Mouse (Mus musculus): ENCODE measurements around the gene Unc5c.

Gene Unc5c

GRCm38 (mm10) chr3:141797789-141798188 lies 332.8 kb downstream of the Unc5c start:
- no peak for DNase-seq (ENCODE audit: extremely low read depth, insufficient read length, low spot score)

GRCm38 (mm10) chr3:141804133-141804532 lies 339.1 kb downstream of the Unc5c start:
- no peak for DNase-seq (ENCODE audit: extremely low read depth, insufficient read length, low spot score)

GRCm38 (mm10) chr3:141809581-141809980 lies 344.6 kb downstream of the Unc5c start:
- no peak for DNase-seq (ENCODE audit: extremely low read depth, insufficient read length, low spot score)

- no peak for DNase-seq (ENCODE audit: extremely low read depth, insufficient read length, low spot score)
These were observed 345.9 kb downstream of the Unc5c start for GRCm38 (mm10) chr3:141810944-141811343.

GRCm38 (mm10) chr3:141811348-141811747 lies 346.3 kb downstream of the Unc5c start:
- no peak for DNase-seq (ENCODE audit: extremely low read depth, insufficient read length, low spot score)

DNA sequence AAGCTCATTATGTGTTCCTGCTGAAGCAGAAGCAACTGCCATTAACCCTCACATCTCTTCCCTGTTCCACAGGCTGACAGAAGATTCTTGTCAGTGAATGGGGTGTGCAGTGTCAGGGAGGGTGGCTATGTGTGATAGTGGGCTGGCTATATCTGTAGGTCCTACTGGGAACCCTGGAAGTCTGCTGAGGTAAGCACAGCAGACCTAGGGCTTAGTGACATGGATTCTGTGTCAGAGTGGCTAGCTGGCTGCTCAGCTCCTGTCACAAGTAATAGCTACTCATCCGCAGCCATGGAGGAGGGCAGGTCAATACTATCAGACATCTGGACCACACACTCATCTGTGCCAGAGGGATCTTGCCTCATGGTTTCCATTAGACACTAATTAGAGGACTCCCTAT lies 349.8 kb downstream of the Unc5c start:
- DNase-seq (ENCODE audit: extremely low read depth, insufficient read length, low spot score), result no peak

DNA sequence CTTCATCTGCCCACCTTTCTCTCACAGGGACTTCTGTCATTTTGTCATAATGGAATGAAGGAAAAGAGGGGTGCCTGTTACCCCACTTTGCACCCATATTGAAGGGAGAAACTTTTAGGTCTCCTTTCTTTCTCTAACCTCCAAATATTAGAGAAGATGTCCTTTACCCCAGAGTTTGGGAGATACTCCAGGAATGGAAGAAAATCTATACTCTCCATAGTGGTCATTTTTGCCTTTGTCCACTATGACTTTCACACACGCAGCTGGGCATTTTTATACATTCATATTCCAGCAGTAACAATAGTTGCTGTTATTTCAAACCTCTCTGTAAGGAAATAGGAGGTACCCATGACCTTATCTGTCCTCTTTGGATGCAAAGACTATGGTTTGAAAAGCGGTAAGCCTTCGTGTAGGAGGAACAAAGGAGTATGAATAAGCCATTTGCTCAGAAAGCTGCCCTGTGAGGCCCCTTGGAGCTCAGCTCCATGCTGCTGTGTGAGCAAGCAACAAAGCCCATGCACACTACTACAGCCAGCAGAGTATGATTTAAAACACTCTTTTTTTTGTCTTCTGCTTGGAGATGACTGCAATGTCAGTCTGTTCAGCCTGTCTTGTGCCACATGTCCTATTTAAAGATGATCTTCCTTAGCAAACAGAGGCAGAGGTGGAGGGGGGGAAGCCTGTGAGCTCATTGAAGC lies 353.7 kb downstream of the Unc5c start:
- DNase-seq (ENCODE audit: extremely low read depth, insufficient read length, low spot score), result no peak

DNA sequence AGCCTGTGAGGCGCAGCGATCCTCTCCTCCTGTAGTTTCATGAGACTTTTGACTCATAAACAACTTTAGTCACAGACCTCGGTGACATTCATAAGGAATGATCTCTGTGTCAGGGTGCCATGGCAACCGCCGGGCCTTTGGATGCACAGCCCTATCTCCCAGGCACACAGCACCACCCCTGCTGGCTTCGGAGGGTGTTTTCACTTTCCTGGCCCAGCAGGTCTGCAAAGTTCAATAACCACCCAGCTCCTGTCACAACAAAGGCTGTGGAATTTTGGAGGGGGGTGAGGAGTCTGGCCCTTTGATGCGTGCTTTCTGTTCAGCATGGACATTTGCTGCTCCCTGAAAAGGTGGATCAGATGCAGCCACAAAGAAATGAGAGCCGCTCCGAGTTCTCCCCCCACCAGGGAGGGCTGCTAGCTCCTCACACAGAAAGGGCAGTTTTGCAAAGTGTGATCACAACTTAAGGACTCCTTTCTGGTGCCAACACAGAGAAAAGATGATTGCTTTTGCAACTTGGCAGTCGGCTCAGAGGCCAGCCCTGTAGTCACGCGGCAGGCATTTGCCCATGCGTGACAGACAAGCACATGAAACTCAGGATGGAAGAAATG lies 354.4 kb downstream of the Unc5c start:
- no peak for DNase-seq (ENCODE audit: extremely low read depth, insufficient read length, low spot score)

DNA sequence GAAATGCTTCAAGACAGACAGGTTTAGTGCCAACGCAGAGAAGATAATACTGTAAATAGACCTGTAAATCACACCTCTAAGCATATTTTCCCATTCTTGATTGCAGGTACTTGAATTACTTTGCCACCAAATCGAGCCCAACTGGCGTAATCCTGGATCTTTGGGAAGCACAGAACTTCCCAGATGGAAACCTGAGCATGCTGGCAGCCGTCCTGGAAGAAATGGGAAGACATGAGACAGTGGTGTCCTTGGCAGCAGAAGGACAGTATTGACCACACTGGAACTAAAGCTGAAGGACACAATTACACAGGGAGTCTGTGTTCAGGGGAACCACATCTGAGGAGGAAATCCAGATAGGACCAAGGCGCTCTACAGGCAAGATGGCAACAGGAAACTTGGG lies 363.3 kb downstream of the Unc5c start:
- no peak for DNase-seq (ENCODE audit: extremely low read depth, insufficient read length, low spot score)

DNA sequence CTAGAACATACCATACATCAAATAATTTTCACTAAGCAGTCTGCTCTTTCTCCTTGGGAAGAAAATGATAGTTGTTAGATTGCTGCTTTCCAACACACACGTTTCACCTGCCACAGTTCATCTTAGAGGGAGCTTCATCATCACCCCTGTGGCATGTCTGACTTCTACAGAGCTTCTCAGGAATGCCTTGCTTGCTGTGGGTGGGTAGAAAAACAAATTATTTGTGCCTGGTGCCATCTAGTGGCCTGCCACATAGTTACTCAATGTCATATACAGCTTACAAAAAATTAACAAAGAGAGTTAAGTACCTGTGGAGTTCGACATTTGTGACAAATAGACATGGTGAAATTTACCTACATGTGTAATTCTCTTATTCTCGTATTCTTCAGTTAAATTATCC lies 366.1 kb downstream of the Unc5c start:
- peak; percentile 5 for DNase-seq (ENCODE audit: extremely low read depth, insufficient read length, low spot score)

DNA sequence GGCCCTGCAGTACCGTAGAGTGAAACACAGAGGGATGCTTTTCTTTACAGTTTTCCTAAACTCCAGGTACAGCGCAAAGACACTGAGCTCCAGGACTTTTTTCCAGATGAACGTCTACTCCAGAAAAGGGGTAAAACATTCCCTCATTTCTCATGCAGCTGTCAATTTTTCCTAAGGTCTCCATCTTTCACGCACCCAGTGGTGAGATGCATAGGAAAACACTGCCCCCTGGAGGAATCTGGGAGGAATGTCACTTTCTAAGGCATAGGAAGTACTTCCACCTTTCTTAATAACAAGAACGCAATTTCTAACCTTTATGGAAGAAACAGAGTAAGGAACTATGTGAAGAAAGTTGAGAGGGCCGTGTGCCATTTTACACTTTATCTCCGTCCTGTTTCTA lies 373.8 kb downstream of the Unc5c start:
- no peak for DNase-seq (ENCODE audit: extremely low read depth, insufficient read length, low spot score)

DNA sequence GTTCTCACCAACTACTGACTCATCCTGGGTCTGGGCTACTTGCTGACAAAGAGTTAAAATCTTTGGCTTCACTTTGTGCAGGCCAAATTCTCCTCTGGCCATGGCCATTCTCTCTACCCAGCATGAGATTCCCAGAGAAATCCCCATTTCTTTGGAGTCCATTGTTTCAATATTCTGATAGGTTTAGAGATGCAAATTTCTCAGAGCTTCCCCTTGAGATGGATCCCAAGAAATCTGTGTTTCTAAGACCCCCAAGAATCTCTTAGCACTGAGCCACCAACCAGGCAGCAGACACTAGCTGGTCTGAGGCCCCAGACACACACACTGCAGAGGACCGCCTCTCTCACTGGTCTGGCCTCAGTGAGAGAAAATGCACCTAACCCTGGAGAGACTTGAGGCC lies 384.2 kb downstream of the Unc5c start:
- DNase-seq (ENCODE audit: extremely low read depth, insufficient read length, low spot score), result no peak

DNA sequence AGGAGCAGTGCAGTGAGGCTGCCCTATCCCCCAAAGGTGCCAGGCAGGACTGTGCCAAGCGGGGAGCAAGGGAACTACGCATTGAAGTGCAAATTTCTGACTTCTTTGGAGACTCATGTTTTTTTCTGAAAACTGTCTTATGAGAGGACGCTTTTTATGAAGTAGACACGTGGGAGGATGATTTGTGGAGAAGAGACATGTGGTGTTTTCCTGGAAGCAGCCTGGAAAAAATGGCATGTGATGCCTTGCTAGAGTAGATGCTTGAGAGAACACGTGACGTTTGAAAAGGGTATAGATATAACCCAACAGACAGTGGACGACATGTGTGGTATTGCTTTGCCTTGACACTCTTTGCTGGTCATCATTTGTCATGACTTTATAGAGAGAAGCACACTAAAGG lies 385.1 kb downstream of the Unc5c start:
- DNase-seq (ENCODE audit: extremely low read depth, insufficient read length, low spot score), result no peak

DNA sequence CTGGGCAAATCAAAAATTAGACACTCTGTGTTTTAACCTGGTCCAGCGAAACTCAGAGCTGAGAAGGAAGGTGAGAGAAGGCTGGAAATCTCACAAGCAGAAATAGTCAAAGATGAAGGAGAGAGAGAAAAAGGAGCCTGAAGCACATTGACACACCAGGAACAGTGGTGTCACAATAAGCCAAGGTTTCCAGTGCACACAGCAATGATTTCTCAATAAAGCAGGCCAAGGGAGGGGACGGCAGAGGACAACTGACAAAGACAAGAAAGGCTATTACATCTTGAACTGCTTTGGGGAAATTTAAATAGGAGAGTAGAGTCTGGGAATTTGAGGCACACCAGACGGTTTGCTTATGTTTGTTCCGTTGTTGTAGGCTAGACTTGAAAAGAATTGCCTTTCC lies 389.3 kb downstream of the Unc5c start:
- DNase-seq (ENCODE audit: extremely low read depth, insufficient read length, low spot score), result no peak

DNA sequence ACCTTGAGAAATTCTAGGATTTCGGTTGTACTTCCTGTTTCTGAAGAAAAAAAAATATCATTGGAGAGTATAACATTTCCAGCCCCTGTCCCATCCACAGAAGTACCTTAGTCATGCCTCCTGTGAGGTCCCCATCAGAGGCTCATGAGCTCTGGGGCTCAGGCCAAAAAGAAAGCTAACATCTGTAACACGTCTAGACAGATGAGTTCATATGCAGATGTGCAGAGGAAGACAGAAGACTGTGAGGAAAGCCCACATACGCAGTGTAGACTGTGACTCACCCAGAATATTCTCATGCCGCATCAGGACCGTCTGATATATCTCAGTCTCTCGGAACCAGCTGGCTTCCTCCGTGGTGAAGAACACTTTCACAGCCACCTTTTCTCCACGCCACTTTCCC lies 392.1 kb downstream of the Unc5c start:
- no peak for DNase-seq (ENCODE audit: extremely low read depth, insufficient read length, low spot score)

GRCm38 (mm10) chr3:141862816-141863461 lies 397.9 kb downstream of the Unc5c start:
- peak; percentile 7 for DNase-seq (ENCODE audit: extremely low read depth, insufficient read length, low spot score)

DNA sequence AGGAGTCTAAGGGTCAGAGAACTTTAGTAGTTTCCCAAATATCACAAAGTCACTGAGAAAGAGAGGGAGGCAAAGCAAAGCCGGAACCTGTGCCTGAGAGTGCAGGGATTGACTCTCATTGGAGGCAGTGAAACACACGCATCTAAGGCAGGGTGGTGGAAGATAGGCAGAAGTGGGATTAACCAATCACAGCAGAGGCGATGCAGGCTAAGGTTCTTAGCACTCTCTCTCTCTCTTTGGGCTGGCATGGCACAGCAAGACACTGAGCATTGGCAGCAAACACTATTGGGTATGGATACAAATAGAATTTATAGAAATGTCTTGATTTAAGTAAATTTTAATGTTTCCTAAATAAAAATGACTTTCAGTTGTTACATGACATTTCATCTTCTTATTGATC lies 406.8 kb downstream of the Unc5c start:
- DNase-seq (ENCODE audit: extremely low read depth, insufficient read length, low spot score), result no peak

- no peak for DNase-seq (ENCODE audit: extremely low read depth, insufficient read length, low spot score)
These were observed 407.5 kb downstream of the Unc5c start for GRCm38 (mm10) chr3:141872337-141873042.

GRCm38 (mm10) chr3:141882496-141882895 lies 417.5 kb downstream of the Unc5c start:
- DNase-seq (ENCODE audit: extremely low read depth, insufficient read length, low spot score), result no peak

DNA sequence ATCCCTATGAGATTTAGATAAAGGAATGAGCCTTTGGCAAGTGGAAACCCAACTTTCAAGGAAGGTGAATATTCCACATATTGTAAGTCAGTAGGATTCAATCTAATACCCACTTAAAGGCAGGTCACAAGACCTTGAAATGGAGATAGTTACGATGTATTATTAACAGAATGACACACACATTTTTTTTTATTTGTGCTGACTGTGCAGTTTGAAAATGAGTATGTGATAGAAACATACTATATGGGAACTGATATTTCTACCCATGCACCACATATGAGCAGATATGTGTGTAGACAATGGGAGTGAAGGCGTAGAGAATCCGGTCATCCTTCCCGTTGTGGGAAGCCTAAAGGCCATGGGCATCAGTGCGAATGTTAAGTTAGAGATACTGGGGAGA lies 419.2 kb downstream of the Unc5c start:
- DNase-seq (ENCODE audit: extremely low read depth, insufficient read length, low spot score), result no peak

Data from 3134 (cell line).